Mouse (Mus musculus) heart, postnatal 0 days (tissue): ENCODE measurements around the gene Elmsan1. TPM values are rescaled to one million over a fixed set of nuclear protein-coding genes. Genes with fewer than 3 reads are reported as not detected.

ENCODE experiments used
- ATAC-seq: fragments of 200-750 bp; cut with Nextera tagmentation; 2 replicates; pipeline ENCODE4 v1.8.0; 2017; ENCODE audit warnings: low read depth, moderate number of reproducible peaks, moderate library complexity; ENCODE audit not compliant: insufficient read depth
- DNase-seq: peaks from one replicate; pipeline ENCODE4 v3.0.0-alpha.2; 2016; ENCODE audit warnings: low spot score
- H3K27ac ChIP-seq: fragments of 300-500 bp; sonication (generic); 2 replicates; pipeline ENCODE4 v1.5.1; 2014; ENCODE audit warnings: low read depth, mild to moderate bottlenecking
- H3K27me3 ChIP-seq: fragments of 300-500 bp; sonication (generic); 2 replicates; pipeline ENCODE4 v1.6.1; 2014; ENCODE audit warnings: low read length, mixed read lengths; ENCODE audit not compliant: control insufficient read depth, insufficient read depth
- H3K36me3 ChIP-seq: fragments of 300-500 bp; sonication (generic); replicated peaks from 2 replicates; pipeline ENCODE4 v1.6.1; 2014; ENCODE audit warnings: low read length, mixed read lengths; ENCODE audit not compliant: control insufficient read depth, insufficient read depth
- H3K4me1 ChIP-seq: fragments of 300-500 bp; sonication (generic); 2 replicates; pipeline ENCODE4 v1.6.1; 2014; ENCODE audit warnings: antibody characterized with exemption; ENCODE audit not compliant: control insufficient read depth, insufficient read depth
- H3K4me2 ChIP-seq: fragments of 300-500 bp; sonication (generic); 2 replicates; pipeline ENCODE4 v1.6.1; 2014; ENCODE audit warnings: low read depth, mild to moderate bottlenecking, low read length, moderate library complexity
- H3K4me3 ChIP-seq: fragments of 300-500 bp; sonication (generic); 2 replicates; pipeline ENCODE4 v1.5.1; 2014; ENCODE audit warnings: low read depth, low read length
- H3K9ac ChIP-seq: fragments of 300-500 bp; sonication (generic); replicated peaks from 2 replicates; pipeline ENCODE4 v1.6.1; 2014; ENCODE audit warnings: low read depth, low read length, mixed read lengths
- H3K9me3 ChIP-seq: fragments of 300-500 bp; sonication (generic); replicated peaks from 2 replicates; pipeline ENCODE4 v1.6.1; 2016; ENCODE audit warnings: low read length; ENCODE audit not compliant: control insufficient read depth
- CTCF ChIP-seq: IDR thresholded peaks from 2 replicates; pipeline ENCODE4 v1.5.1; 2016; ENCODE audit warnings: antibody characterized with exemption, control low read depth, low read depth
- EP300 ChIP-seq: IDR thresholded peaks from 2 replicates; pipeline ENCODE4 v1.6.1; 2016; ENCODE audit warnings: antibody characterized with exemption, low read depth
- WGBS: fragments of 180-500 bp; shearing (Covaris S2); extraction: QIAGEN DNeasy Blood & Tissue Kit; methylation state at CpG from one replicate; pipeline ENCODE4 v1.1.7; 2014; 5-methylcytosine and 5-hydroxymethylcytosine counted together
- polyA plus RNA-seq: library from polyadenylated mRNA; unstranded; fragments of >200 nt; fragmentation: Nextera tagmentation; extraction: Ambion mirVana; gene quantifications from 2 replicates; pipeline ENCODE4 v1.2.1, GENCODE M21; 2015
- total RNA-seq: library from RNA; depleted of rRNA; stranded (reverse); fragments of >200 nt; gene quantifications from 2 replicates; pipeline ENCODE4 v1.2.3, GENCODE M21; 2014; ENCODE audit warnings: low replicate concordance

Gene Elmsan1
- total and polyA plus RNA-seq, 2 experiments from 2014 or later: 3.6 to 13.5 TPM

- DNase-seq: peak; percentile 6
- no peak overlapping the region for H3K4me2 ChIP-seq
- 64% methylated on average over 18 of the region's 18 CpGs for WGBS
- ATAC-seq: no peak
- H3K36me3 ChIP-seq: no peaks in the 10 kb centered on the region; the same call in 1 of the 2 replicates
- peak overlapping the region; percentile 68; the same call in 1 of the 2 replicates for H3K27ac ChIP-seq
- peaks cover 72% of the 10 kb centered on the region for H3K4me1 ChIP-seq
- TF ChIP-seq CTCF (no peak), EP300 (no peak)
- no peak overlapping the region for H3K9ac ChIP-seq
- no peak overlapping the region for H3K4me3 ChIP-seq
- no peaks in the 10 kb centered on the region for H3K9me3 ChIP-seq
- H3K27me3 ChIP-seq: no peaks in the 10 kb centered on the region
Observed at GRCm38 (mm10) chr12:84207209-84207817, 11.4 kb downstream of the Elmsan1 start.

- TF ChIP-seq EP300: no peak
- DNase-seq: peak; percentile 50
- Histone ChIP-seq H3K9me3 (no peaks in the 10 kb centered on the region), H3K9ac (peak overlapping the region; percentile 40), H3K4me1 (peaks cover 67% of the 10 kb centered on the region), H3K4me2 (peak overlapping the region; percentile 30; the same call in 1 of the 2 replicates), H3K36me3 (no peaks in the 10 kb centered on the region; the same call in 1 of the 2 replicates), H3K27ac (peak overlapping the region; percentile 68), H3K27me3 (no peaks in the 10 kb centered on the region), H3K4me3 (no peak overlapping the region)
- WGBS: 21% methylated on average over 7 of the region's 7 CpGs
- peak; percentile 69 for ATAC-seq
Observed at GRCm38 (mm10) chr12:84206525-84206924, 12.2 kb downstream of the Elmsan1 start.

GRCm38 (mm10) chr12:84205659-84206185, 13.0 kb downstream of the Elmsan1 start:
- no peak overlapping the region for H3K4me2 ChIP-seq

GRCm38 (mm10) chr12:84204662-84205061, 14.0 kb downstream of the Elmsan1 start:
- WGBS: 93% methylated on average over 8 of the region's 8 CpGs
- Histone ChIP-seq H3K27ac (no peak overlapping the region), H3K4me2 (no peak overlapping the region), H3K36me3 (no peaks in the 10 kb centered on the region; the same call in 1 of the 2 replicates), H3K9ac (no peak overlapping the region), H3K4me3 (no peak overlapping the region), H3K4me1 (peaks cover 57% of the 10 kb centered on the region), H3K9me3 (no peaks in the 10 kb centered on the region), H3K27me3 (no peaks in the 10 kb centered on the region)
- no peak for DNase-seq
- TF ChIP-seq CTCF: no peak
- no peak for TF ChIP-seq EP300
- ATAC-seq: no peak

More at GRCm38 (mm10) chr12:84205659-84206185, 13.0 kb downstream of the Elmsan1 start:
- H3K9ac ChIP-seq: no peak overlapping the region
- no peak overlapping the region for H3K27ac ChIP-seq
- H3K27me3 ChIP-seq: no peaks in the 10 kb centered on the region
- H3K36me3 ChIP-seq: no peaks in the 10 kb centered on the region; the same call in 1 of the 2 replicates
- H3K9me3 ChIP-seq: no peaks in the 10 kb centered on the region
- no peak for ATAC-seq
- peak; percentile 0 for DNase-seq
- no peak overlapping the region for H3K4me3 ChIP-seq
- no peak for TF ChIP-seq EP300
- no peak for TF ChIP-seq CTCF
- WGBS: 81% methylated on average over 10 of the region's 10 CpGs
- H3K4me1 ChIP-seq: peaks cover 59% of the 10 kb centered on the region

- no peak for ATAC-seq
- no peak overlapping the region for H3K4me2 ChIP-seq
Observed at GRCm38 (mm10) chr12:84203778-84204216, 14.9 kb downstream of the Elmsan1 start.

More at GRCm38 (mm10) chr12:84203778-84204216, 14.9 kb downstream of the Elmsan1 start:
- H3K4me3 ChIP-seq: no peak overlapping the region
- H3K36me3 ChIP-seq: no peaks in the 10 kb centered on the region; the same call in 1 of the 2 replicates
- no peak overlapping the region; the same call in 1 of the 2 replicates for H3K27ac ChIP-seq
- no peaks in the 10 kb centered on the region for H3K9me3 ChIP-seq
- DNase-seq: no peak
- H3K4me1 ChIP-seq: peaks cover 57% of the 10 kb centered on the region
- no peaks in the 10 kb centered on the region for H3K27me3 ChIP-seq
- TF ChIP-seq CTCF: no peak
- TF ChIP-seq EP300: no peak
- 39% methylated on average over 7 of the region's 7 CpGs for WGBS
- peak overlapping the region; percentile 31 for H3K9ac ChIP-seq
